Mouse (Mus musculus): ENCODE results near the gene Rhot1. TPM values are rescaled to one million over a fixed set of nuclear protein-coding genes. Genes with fewer than 3 reads are reported as not detected.
A peak's percentile ranks its signal among the peaks of the same experiment; 100 is the strongest.
"Not testable (repeated sequence)": the region's sequence is repeated elsewhere in the genome, so short reads cannot be mapped to it uniquely, and the experiment has no call there.

Rhot1 gene
- total RNA-seq, 2 experiments from 2014 or later: 68.9 to 86.2 TPM

DNA sequence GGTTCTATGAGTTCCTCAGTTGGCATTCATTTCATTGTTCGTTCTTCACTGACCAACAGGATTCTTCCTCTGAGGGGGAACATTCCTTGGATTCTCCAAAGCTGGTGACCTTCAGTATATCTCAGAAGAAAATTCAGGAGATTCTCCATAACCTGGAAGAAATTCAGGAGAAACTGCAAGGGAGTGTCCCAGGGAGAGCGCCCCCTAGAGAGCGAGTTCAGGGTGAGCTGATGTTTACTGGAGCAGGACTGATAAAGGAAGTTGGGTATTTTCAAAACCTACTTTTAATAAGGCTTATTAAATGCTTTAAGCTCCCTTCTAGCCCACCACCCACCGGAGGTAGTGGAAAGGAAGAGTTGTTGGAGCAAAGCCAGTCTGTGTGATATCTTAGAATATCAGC is 15.0 kb upstream of the Rhot1 start:
- no peak for DNase-seq

DNA sequence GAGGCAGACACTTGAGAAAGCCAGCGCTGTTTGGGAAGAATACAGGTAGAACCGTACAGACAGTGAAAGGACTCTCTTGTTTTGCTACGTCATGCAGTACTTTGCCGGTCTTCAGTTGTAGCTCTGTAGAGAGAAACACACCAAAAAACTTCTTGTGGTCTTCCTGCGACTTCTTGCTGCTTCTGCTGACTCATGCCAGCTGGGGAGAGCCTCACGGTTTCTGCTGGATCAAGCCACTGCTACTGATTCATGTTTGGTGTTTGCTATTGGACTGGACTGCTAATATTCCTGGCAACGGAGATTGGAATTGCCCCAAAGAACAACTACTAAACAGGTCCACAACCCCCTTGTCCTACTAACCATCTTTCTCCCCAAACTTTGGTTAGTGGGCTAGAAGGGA is 12.5 kb upstream of the Rhot1 start:
- no peak for DNase-seq

DNA sequence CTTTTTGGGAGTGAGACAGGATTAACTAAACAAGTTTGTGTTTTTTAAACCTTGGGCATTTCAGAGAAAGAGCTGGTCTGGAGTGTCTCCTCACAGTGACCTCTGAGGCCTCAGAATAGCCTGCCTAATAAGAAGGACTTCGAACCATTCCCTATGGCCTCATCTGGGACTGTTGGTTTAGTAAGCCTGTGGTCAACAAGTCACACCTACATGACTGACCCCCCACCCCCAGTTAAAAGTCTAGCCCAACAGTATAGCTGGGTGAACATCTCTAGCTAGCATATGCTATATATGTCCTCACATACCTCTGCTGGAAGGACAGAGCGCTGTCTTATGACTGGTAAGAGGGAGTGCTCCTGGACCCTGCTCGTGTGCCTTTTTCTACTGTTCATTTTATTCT is 9.5 kb upstream of the Rhot1 start:
- no peak for DNase-seq

- DNase-seq: no peak
These were observed 9.0 kb upstream of the Rhot1 start for GRCm38 (mm10) chr11:80199773-80200172.

- peak in 1 of 2 experiments; percentile 44 for DNase-seq
These were observed 8.5 kb upstream of the Rhot1 start for GRCm38 (mm10) chr11:80200326-80200725.

- DNase-seq: no peak
These were observed 6.5 kb upstream of the Rhot1 start for GRCm38 (mm10) chr11:80202296-80202695.

DNA sequence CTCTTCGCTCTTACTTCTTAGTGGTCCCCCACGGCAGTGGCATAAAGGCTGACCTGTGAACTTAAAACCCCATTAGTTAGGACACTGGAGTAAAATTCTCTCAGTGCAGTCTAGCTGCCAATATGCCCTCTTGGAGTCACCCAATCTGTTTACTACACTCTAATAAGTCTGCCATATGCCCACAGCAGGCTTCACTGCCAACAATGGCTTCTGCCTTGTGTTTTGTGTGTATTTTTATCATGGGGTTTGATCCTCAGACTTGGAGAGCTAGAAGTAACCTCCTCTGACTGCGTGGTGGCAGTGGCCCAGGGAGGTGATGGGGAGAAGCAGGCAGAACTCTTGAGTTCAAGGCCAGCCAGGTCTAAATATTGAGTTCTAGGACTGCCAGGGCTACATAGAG is 4.8 kb upstream of the Rhot1 start:
- DNase-seq: no peak

DNA sequence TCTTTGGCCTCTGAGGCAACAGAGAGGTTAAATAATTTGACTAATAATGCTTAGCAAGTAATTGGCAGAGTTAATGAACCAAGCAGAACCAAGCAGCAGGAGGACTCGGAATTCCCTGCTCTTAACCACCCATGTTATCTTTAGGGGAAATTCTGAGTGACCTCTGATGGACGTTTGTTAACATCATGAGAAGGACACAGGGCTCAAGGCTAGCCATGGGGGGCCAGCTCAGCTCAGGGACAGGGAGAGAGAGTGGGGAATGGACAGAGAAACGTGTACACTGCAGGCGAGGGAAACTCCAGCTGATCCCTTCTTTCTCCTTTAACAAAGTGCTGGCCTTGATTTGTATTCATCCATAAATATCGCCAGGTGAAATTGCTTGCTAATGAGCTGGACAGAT is 3.9 kb upstream of the Rhot1 start:
- peak in 1 of 2 experiments; percentile 27 for DNase-seq

DNA sequence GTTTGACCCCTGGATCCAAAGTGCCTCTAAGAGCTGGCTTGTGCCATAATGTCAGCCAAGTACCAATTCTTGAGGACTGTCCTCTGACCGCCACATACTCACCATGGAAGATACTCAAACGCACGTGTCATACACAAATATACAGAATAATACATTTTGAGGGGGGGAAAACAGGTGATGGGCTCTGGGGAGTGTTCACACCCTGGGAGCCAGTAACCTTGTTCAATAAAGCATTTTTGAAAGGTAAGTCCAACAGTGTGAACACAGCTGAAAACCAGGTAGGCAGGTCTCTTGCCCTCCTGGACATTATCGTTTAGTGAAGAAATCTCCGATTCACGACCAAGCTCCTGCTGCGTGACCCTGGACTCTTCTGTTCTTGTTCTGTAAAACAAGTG is 357 bp upstream of the Rhot1 start:
- DNase-seq: no peak

GRCm38 (mm10) chr11:80210321-80210720 is 1.5 kb downstream of the Rhot1 start:
- DNase-seq: no peak

DNA sequence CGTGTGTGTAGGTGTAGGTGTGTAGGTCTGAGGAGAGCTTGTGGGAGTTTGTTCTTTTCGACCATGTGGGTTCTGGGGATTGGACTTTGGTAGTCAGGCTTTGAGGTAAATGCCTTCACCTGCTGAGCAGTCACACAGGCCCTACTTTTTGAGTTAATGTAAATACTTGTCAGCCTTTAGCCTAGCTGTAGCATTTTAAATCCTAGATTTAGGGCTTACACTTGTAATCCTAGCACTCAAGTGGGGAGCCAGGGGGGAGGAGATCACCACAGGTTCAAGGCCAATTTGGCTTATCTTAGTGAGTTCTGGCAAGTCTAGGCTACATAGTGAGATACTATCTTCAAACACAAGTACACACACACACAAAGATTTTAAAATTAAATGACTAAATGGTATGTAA is 3.5 kb downstream of the Rhot1 start:
- DNase-seq: no peak

DNA sequence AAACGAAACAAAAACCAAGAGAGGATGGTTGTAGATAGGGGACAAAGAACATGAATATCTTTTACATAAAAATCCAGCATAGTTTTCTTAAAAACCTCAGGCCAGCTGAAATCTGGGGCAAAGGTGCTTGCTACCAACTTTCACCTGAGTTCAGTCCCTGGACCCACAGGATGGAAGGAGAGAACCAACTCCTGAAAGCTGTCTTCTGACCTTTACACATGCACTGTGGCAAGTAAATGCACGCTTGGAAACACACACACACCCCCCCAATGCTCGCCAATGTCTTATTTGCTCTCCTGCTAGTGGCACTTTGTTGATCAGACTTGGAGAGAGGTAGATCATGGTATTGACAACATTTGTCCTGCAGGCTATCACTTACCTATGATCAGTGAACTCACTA is 6.5 kb downstream of the Rhot1 start:
- DNase-seq: no peak

GRCm38 (mm10) chr11:80218657-80219293 is 10.0 kb downstream of the Rhot1 start:
- peak in 1 of 2 experiments; percentile 17 for DNase-seq

DNA sequence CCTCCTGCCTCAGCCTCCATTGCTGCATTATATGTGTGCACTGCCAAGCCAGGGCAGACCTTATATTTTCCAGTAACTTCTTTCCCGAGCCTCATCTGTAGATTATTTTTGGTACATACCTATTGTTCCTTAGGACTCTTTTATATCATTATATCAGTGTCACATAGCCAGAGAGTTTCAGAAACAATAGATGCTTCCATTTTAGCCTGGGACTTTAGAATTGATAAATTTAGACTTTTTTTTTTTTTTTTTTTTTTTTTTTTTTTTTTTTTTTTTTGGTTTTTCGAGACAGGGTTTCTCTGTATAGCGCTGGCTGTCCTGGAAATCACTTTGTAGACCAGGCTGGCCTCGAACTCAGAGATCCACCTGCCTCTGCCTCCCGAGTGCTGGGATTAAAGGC is 21.2 kb downstream of the Rhot1 start:
- DNase-seq: not testable (repeated sequence)

DNA sequence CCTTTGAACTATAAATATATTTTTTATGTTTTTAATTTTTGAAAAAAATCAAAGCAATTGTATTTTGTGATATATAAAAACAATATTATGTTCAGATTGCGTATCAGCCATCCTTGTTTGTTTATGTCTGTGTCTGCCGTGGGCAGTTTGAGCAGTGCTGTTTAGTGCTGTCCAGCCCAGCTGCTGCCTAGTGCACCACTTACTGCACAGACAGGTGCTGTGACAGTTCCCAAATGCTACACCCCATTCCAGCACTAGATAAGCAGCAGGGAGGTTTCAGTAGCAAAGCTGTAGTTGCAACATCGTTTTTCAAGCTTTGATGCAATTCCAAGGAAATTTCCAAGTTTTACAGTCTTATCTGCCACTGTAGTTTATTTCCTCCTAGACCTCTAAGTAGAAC is 28.5 kb downstream of the Rhot1 start:
- no peak for DNase-seq

DNA sequence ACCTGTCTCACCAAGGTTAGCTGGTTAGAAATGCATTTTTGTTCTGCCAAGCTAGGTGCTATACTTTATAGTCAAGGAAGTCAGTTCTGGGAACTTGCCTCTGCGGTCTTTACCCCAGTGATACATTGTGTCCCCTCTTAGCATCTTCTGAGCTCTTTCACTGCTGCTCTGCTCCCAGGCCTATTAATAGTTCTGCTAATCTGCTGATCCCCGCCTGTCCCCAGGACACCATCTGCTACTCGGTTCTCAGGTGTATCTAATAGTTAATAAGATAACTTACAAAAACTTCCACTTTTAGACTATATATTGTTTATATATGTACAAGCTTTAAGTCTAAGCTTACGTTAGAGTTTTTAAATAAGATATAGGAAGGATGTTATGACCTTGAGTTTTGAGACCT is 29.5 kb downstream of the Rhot1 start:
- no peak for DNase-seq

DNA sequence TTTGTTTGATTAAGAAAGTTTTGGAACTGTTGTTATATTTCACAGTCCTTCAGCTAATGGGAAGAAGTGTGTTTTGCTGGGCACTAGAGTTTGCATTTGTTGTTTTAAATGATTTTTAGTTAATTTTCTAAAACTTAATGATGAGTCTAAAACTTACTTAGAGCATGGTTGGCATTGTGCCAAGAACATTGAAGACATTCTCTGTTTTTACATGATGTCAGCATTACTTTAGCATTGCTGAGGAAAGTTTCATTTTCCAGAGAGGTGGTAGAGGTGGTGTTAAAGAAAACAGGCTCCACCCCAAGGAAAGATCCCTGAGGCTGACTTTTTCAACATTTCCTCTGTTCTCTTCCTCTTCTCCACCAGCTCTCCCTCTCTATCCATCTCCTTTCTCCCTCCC is 38.2 kb downstream of the Rhot1 start:
- DNase-seq: no peak

DNA sequence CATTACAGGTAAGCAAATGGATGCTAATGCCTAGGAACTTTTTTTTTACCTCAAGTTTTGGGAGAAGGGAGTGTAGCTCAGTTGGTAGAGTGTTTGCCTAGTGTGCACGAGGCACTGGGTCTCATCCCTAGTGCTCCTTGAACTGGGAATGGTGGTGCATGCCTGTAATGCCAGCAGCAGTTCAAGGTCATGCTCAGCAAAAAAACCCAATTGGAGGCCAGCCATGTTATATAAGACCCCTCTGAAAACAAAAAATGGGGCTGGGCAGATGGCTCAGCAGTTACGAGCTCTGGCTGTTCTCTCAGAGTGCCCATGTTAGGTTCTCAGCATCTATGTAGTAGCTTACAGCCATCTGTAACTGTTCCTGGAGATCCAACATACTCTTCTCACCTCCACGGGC is 39.7 kb downstream of the Rhot1 start:
- DNase-seq: no peak

- no peak for DNase-seq
These were observed 55.3 kb downstream of the Rhot1 start for GRCm38 (mm10) chr11:80264137-80264536.

DNA sequence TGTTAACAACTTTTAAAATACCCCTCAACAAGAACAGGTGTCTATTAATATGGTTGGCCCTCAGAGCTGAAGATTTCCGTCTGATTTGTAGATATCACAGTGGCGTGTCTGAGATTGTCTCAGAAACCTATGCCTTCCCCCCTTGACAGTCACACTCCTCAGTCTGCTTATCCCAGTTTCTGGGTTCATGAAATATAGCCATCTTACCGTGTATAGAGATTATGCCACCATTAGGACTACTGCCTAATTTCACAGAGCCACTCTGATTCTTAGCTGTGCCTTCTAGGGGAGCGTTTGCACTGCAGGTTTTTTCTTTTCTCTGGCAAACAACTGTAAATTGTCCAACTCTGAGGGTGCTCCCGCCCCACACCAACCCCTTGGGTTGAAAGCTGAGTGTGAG is 62.3 kb downstream of the Rhot1 start:
- DNase-seq: no peak

GRCm38 (mm10) chr11:80275011-80275410 is 66.2 kb downstream of the Rhot1 start:
- DNase-seq: no peak

DNA sequence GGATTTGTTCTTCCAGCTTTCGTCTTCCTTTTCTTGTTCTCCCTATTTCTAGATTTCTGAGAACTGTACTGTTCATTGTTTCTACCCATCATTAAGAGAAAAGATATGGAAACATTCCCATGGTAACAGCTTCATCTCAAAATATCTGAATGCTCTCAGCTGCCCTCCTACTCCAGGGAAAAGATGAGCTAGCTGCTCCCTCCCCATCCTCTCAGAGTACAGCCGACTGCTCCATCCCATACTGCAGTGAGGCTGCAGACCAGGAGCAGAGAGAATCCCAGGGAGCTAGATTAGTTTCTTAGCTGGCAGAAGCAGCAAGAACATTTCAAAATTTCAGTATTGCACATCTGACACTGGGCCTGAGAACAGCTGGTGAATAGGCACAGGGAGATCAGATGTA is 69.2 kb downstream of the Rhot1 start:
- no peak for DNase-seq

- peak in 1 of 2 experiments; percentile 29 for DNase-seq
These were observed 75.0 kb downstream of the Rhot1 start for GRCm38 (mm10) chr11:80283786-80284185.

- DNase-seq: no peak
These were observed 75.8 kb downstream of the Rhot1 start for GRCm38 (mm10) chr11:80284641-80285040.

DNA sequence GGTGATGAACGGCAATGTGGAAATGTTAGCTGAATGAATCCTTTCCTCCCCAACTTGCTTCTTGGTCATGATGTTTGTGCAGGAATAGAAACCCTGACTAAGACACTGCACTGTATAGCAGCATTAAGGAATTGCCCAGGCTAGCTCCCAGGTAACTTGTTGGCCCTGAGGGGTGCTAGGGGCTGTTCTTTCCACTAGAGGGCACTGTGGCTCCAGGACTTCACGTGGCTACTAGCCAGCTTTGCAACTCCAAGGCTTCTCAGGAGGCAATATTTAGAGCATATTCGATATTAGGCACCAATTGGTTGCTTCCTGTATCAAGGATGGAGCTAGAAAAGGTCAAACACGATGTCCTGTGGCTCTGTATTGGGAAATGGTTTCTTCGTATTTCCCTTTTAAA is 78.3 kb downstream of the Rhot1 start:
- DNase-seq: peak; percentile 76 to 78

All from adrenal gland, postnatal 36 days (tissue).